Mouse (Mus musculus) kidney, adult 2 months (tissue): ENCODE results near the gene Cdadc1.

ENCODE experiments used
- CTCF ChIP-seq: fragments of 200-500 bp; conservative IDR thresholded peaks from 2 replicates; pipeline ENCODE4 v1.5.1; 2011; ENCODE audit warnings: low read depth, mild to moderate bottlenecking, control low read depth, low read length, moderate library complexity, mixed read lengths; ENCODE audit not compliant: insufficient read depth, insufficient read length
- POLR2A ChIP-seq: fragments of 200-500 bp; IDR thresholded peaks from one replicate; pipeline ENCODE4 v1.6.1; 2011; ENCODE audit warnings: low read depth, low read length, control low read depth

GRCm38 (mm10) chr14:59598260-59598627, 485 bp upstream of the Cdadc1 start:
- no peak for TF ChIP-seq CTCF
- TF ChIP-seq POLR2A, result no peak
